Mouse (Mus musculus) urinary bladder, postnatal 14 days (tissue): Measurements from ENCODE around the gene 2810021J22Rik.
"Not testable (repeated sequence)": the region's sequence is repeated elsewhere in the genome, so short reads cannot be mapped to it uniquely, and the experiment has no call there.

Experiments used
- DNase-seq: peaks from one replicate; pipeline ENCODE4 v3.0.0; 2021; ENCODE audit warnings: low spot score

Gene 2810021J22Rik

DNA sequence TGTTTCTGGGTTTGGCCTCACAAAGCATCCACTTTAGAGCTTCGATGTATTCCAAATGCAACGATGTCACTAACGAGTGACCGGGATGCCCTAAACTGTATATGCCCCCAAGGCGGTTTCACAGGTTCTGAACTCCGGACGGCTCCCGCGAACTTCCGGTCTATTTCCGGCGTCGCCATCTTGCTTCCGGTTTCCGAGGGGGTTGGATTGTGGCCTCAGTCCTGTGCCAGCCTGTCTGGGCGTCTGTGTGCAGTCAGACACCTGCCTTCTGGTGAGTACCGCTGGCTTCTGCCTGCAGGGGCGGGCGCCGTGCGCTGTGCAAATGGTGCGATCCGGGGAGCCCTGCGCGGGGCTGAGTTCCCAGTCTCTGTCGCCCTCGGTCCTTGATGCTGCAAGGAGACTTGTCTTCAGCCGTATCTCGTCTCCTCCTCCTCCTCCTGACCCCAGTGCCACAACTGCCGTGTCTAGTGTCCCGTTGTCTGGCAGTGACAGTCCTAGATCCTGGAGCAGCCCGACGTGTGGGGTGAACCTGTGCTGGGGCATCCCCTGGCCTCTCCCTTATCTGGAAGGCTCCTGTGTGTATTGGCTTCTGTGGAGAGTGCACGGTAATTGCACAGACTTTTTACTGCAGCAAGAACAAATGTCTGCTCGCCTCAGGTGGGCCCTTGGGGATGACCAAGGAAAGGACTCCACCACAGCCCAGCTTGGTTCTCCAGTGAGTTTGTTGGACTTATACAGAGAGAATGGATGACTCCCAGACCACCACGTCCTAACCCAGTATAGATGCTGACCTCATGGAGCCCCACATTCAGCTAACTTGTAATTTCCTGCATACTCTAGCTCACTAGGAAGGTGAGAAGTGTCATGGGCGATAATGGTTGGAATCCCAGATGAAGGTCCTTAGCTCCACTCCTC, at the start of gene 2810021J22Rik:
TSS of gene 2810021J22Rik (plus strand) at position 178 of the 915 bp plus-strand sequence.
- peak; percentile 84 for DNase-seq

DNA sequence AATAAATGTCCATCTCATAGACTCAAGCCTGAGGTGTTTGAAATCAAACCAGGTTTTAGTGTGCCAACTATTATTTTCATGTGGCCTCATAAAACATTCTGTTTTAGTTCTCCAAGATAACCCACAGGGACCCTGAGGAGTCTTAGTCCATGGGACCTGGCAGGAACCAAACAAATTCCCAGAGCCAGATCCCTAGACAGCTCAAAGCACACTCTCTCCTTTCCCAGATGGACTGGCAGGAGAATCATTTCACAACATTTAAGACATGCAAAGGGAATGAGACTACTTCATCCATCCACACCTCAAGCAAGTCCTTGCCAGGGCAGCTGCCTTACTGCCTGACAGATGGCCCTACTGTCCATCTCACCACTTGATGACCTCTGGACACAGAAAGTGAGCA, 38.1 kb upstream of the 2810021J22Rik start, which contains the start of gene Olfr312:
TSS of gene Olfr312 (plus strand) at position 301 of the 400 bp plus-strand sequence.
- DNase-seq, result not testable (repeated sequence)

DNA sequence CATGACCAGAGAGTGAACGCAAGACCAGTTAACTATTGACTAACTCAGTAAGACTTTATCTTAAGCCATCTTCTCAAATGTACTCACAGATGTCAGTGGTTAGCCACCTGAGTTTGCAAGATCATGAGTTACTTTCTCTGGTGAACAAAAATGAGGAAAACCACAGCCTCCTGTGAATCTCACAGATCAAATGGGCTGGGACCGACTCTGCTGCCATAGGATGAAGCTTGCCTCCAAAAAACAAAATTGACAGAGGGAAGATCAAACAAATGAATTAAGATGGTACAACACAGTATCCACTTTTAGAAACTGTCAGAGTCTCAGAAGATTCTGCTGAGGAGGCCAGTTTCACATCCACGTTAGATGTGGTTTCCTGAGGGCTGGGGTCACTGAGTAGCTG, 37.3 kb upstream of the 2810021J22Rik start:
- DNase-seq, result no peak

DNA sequence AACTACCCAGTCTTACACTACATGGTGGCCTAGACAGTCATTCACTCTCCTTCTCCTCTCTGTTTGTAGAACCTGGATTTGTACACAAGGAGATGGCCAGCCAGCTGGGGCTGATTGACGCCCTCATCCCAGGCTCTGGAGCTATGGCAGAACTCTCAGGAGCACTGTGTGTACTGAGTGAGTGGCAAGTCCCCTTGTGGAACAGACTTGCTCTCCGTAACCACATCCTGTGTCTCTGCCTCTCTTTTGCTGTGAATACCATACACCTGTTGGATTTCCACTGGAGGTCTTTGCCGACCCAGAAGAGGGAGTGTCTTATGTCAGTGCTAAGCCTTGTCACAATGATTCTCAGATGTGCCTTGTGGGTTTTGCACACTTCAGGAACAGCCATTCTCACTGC, 34.5 kb upstream of the 2810021J22Rik start:
- DNase-seq, result not testable (repeated sequence)

DNA sequence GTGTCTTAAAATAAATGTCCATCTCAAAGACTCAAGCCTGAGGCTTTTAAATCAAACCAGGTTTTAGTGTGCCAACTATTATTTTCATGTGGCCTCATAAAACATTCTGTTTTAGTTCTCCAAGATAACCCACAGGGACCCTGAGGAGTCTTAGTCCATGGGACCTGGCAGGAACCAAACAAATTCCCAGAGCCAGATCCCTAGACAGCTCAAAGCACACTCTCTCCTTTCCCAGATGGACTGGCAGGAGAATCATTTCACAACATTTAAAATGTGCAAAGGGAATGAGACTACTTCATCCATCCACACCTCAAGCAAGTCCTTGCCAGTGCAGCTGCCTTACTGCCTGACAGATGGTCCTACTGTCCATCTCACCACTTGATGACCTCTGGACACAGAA, 28.1 kb upstream of the 2810021J22Rik start, which contains the start of gene Olfr311:
TSS of gene Olfr311 (plus strand) at position 301 of the 400 bp plus-strand sequence.
- DNase-seq, result not testable (repeated sequence)

DNA sequence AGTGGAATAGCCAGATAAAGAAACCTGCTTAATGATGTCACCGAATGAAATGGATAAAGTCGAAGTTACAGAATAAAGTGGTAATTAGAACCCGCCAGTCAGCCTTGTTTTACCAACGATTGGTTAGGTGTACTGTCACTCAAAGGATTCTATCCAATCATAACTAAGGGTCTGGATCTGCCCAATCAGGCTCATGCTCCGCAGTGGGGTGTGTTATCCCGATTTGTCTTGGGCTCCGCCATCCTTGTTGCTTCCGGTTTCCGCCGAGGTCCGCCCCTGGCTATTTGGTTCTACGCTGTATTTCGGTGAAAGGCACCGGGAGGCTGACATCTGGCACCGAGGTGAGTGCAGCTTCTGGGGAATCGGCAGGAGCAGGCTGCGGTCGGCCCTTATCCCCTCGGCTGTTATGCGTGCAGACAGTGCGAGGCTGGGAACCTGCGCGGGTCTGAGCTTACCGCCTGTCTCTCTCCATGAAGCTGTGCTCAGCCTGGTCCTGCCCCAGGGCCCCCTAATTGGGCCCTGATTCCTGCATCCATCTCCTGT, 20.0 kb upstream of the 2810021J22Rik start, which contains the start of gene Gm12258:
TSS of gene Gm12258 (plus strand) at position 240 of the 543 bp plus-strand sequence.
- DNase-seq, result peak; percentile 84

DNA sequence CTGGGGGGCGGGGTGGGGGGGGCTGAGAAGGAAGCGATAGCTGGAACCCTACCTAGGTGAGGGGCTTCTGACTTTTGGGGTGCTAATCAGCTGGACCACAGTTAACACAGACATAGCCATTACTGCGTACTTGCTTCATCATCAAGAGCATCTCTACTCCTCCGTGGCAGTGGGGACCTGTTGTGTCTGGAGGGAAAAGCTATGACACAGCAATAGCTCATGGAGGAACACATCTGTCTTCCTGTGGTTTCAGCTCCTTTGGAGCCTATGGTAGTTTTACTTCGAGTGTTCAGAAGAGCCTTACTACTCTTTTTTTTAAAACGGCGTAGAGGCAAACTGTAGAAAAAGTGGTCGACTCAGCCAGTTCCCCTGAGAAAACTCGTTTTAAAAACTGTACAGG, 19.4 kb upstream of the 2810021J22Rik start:
- no peak for DNase-seq

DNA sequence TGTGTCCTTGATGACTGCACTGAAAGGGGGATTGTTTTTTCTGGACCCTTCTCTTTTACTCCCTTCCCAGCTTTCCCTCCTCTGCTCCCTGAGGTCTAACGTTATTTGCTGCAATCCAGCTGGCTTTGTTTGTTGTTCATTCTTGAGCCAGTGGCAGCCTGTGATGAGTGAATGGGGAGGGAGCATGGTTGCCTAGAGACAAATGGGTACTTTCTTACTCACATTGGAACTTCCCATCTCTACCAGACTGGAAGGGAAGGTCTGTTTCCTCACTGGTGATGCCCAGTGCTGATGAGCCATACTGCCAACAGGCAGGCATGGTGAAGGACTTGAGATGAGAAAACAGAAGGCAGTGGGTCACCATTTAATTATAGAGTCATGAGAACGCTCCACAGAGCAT, 17.3 kb upstream of the 2810021J22Rik start:
- DNase-seq, result no peak

DNA sequence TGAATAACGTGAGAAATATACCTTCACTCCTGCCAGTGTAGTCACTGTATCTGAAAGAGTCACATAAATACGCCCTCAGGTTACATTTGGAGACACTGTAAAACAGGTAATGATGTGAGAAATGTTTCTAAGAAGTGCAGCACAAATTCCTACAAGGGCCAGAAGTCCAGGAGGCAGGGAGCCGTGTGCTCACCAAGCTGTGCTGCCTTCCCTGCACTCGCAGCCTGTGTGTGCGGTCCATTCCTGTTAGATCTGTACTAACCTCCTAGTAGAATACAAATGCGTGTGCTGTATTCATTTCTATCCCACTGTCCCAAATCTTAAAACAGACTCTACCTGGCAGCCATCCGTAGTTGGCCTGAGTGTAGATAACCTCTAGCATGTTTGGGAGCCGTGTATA, 6.3 kb upstream of the 2810021J22Rik start:
- no peak for DNase-seq

DNA sequence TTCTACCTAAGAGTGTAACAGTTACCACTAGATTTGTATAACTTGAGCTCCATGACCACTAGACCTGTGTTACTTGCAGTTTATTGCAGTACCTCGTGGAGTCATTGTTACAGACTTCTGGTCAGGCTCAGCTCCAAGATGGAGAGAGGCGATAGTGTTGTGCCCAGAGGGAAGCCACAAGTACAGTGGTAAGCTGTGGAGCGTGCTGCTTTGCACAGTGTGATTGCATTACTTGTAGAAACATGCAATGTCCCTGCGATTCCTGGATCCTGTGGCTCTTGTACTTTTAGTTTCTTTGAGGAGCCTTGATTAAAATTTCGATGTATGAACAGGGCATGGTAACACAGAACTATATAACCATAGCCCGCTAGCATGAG, 926 bp downstream of the 2810021J22Rik start:
- peak; percentile 22 for DNase-seq

DNA sequence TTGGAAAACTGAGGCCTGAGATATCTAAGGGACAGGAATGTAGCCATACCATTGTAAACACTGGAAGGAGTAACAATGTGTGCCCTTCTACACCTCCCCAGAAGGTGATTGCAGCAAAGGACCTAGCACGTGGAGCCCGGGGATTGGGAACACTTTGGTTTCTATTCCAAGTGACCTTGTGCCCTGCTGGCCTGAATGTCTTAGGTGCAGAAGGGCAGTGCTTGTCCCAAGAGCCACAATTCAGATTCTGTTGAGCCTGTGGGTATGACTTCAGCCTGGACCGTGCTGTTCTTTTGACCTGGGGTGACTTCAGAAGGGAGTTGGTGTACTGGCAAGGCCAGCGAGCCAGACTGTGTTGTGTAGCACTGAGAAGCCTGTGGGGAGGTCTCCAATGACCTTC, 3.9 kb downstream of the 2810021J22Rik start:
- no peak for DNase-seq

DNA sequence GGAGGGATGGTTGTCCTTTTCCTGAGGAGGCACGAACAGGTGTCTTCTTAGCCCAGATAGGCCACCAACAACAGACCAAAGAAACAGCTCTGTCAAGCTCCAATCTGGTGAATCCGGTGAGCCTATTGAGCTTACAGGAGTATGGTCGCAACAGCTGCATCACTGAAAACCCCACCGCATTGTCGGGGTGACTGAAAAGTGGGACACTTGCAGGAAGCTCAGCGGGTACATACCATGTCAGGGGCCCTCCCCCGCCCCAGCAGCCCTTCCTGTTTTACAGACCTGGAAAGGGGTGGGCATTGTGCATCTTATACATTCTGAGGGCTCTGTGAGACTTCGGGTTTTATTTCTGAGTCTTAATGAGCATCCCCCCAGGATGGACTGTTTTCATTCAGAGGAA, 16.7 kb downstream of the 2810021J22Rik start:
- DNase-seq, result no peak

DNA sequence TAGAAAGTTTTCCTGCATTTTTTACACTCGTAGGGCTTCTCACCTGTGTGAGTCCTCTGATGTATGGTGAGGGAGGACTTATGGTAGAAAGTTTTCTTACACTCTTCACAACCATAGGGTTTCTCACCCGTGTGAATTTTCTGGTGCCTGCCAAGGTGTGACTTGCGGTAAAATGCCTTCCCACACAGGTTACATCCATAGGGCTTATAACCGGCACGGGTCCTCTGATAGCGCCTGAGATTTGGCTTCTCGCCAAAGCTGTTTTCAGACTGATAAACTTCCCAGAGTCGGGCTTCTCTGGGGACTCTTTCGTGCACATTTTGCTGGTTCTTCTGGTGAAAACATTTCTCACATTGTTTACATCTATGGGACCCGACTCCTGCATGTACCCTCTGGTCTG, 23.5 kb downstream of the 2810021J22Rik start:
- no peak for DNase-seq

DNA sequence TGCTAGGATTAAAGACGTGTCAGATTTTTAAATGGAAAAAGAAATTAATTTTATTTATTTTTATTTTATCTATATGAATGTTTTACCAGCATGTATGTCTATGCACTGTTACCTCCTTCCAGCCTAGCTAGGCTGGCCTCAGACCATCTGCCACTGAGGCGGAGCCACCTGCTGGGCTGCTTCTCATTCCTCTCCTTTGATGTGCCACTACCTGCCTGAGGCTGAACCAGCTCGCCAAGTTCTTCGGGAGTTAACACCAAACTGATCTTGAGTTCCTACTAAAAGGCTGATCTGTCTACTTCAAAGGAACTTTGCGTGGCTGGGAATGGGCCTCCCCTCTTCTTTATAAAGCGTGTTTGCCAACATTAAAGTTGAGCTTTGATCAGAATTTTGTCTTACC, 27.4 kb downstream of the 2810021J22Rik start:
- DNase-seq, result peak; percentile 63

DNA sequence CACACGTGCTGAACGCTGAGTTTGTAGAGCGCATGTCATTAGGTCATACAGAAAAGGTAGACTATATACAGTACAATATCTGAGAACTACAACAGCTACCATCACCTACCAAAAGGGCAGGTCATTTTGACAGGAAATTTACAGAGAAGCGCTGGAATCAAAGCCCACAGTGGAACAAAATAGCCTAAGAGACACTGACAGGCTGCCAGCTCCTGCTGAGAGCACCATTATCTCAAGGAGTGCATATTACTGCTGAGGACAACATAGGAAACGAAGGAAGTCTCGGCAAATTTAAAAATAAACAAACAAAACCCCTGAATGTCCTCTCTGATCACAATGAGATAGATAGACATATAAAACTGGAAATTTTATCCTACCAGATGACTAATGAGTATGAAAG, 30.5 kb downstream of the 2810021J22Rik start:
- DNase-seq, result no peak

DNA sequence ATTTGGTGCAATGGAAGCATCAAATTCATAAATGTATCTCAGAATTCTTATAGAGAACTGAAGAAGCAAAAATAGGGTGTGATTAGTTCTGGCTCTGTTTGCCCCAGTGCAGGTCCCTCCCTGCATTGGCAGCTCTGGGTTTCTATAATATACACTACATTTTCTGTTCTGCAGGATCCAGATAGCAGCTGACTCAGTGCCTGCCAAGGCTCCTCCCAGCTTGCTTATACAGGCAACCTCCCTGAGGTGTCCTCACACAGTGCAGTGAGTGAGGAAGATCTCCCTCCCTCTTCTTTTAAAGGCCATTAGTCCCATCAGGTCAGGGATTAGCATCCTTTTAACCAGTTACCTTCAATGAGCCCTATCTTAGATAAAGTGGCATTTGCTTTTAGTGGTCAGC, 34.1 kb downstream of the 2810021J22Rik start:
- DNase-seq, result no peak

DNA sequence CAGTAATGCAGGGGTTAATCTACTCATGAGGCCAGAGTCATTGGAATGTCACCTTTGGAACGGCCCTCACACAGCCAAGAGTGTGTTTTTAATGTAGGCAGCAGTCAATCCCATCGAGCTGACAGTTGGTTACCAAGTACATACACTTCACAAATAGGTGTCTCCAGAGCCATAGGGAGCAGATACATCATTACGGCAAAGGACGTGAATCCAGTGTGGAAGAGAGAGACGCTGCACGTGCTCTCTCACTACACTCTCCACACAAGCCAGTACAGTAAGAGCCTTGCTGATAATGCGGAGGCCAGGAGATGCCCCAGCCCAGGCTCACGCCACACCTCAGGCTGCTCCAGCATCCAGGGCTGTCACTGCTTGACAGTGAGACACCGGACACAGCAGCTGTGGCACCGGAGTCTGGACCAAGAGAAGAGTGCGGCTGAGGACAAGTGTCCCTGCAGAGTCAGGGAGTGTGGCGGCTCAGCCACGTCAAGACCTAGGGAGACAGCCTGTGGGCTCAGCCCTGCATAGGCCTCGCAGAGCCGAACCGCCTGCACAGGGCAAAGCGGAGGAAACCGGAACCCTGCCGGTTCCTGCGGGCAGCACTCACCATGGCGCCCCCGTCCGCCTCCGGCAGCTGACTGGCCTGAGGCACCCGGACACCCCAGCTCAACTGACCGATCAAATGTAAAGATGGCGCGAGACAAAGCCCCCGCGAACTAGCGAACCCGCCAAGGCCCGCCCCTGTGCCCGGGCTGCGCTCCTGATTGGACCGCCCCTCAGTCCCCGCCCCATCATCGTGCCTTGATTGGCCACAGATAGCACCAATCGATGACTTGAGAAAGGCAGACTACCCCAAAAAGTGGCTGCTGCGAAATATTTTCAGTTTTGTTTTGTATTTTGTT, 36.7 kb downstream of the 2810021J22Rik start, which contains the start of gene Zfp39:
TSS of gene Zfp39 (minus strand) at position 715 of the 899 bp plus-strand sequence.
- peak; percentile 95 for DNase-seq

DNA sequence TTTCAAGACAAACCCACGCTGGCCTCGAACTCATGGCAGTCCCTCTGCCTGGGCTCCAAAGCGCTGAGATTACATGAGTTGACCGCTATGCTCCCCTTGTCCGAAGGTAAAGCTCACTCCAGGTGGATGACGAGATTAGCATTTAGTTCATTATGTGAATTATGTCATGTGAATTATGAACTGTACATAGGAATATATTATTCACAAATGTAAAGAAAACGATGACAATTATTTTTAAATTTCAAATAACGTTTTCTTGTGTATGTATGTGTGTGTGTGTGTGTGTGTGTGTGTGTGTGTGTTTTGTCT, 37.3 kb downstream of the 2810021J22Rik start:
- no peak for DNase-seq

DNA sequence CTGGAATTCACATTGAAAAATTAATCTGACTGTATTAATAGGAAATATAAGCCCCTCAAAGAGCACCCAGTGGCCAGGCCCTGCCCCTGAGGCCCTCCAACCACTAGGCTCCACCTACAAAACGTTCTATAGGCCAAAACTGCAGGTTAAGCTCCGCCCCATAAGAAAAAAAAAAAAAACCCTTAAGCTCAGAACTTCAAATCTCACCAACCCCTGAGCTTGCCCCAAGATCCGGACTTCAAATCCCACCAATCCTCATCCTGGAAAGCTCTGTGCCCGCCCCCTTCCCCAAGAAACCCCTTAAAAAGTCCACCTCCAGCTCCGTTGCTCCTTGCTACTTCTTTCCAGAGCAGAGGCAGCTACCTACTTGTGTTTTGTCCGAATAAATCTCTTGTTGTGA, 37.8 kb downstream of the 2810021J22Rik start:
- DNase-seq, result no peak

DNA sequence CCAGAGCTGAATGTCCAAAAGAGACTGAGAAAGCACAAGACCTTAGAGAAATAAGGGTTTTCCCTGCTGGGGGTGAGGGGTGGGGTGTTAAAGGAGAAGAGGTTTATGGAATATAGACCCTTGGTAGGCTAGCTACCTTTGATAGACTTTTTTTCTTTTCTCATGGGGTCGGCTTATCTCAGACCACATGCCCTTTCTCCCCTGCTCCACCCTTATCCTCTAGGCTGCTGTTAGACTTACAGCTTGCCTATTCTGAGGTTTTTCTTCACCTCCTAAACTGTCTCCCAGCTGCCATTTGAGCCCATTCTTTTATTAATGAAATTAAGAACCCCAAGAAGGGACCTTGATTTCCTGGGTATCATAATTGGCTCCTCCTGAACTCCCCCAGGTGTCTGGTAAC, 46.8 kb downstream of the 2810021J22Rik start:
- no peak for DNase-seq

DNA sequence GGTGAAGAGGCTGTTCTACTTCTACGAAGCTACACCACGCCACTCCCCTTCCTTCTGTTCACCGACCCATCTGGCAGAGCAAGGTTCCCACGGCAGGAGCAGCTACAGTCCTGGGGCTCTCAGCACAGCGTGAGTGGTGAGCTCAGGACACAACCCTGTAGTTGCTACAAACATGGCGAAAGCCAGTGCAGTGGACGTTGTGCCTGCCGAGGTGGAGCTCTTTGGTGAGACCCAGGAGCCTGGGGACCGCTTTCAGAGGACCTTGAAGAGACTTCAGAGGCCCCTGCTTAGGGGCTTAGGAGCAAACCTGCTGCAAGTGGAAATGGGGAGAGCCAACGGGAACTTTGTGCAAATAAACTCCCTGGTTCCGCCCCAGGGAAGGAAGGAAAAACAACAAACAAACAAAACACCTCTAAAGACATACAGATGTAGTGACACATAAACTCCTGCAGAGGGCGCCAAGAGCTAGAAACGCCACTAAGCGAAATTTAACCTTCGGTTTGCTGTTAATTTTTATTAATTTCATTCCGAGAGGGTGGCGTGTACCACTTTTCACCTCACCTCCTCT, 47.5 kb downstream of the 2810021J22Rik start:
- DNase-seq, result peak; percentile 14
